Mouse (Mus musculus): ENCODE measurements around the gene Olfr545.

The Olfr545 gene

GRCm38 (mm10) chr7:102478926-102479325, 20.4 kb downstream of the Olfr545 start:
- no peak for DNase-seq (ENCODE audit: low spot score)

DNA sequence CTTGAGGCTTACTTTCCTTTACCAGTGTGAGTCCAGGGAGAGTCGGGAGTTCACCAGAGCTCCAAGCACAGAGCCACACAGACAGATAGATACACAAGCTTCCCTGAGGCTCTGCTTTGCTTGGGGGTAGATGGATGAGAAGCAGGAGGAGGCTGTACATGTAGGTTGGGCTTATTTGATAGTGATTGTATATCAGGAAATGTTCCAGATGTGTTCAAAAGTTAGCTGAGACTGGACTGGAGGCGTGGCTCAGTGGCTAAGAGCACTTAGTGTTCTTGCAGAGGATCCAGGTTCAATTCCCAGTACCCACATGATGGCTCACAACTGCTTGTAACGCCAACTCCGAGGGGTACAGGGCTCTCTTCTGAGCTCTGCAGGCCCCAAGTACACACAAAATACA, 20.9 kb downstream of the Olfr545 start:
- DNase-seq (ENCODE audit: low spot score) = no peak

DNA sequence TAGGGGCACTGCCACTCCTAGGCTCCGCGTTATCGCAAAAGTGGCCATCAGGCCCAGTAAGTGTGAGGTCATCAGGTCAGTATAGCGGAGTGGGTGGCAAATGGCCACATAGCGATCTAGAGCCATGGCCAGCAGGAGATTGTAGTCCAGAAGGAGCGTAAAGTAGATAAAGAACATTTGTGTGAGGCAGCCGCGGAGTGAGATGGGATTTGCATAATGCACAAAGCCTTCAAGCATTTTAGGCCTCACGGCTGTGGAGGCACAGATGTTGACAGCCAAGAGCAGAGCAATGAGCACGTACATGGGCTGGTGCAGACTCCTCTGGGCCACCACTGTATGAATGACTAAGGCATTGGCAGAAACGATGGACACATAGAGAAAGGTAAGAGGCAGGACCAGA, 22.0 kb downstream of the Olfr545 start:
- DNase-seq (ENCODE audit: low spot score) = no peak

GRCm38 (mm10) chr7:102476601-102477000, 22.8 kb downstream of the Olfr545 start:
- DNase-seq (ENCODE audit: low spot score) = no peak

DNA sequence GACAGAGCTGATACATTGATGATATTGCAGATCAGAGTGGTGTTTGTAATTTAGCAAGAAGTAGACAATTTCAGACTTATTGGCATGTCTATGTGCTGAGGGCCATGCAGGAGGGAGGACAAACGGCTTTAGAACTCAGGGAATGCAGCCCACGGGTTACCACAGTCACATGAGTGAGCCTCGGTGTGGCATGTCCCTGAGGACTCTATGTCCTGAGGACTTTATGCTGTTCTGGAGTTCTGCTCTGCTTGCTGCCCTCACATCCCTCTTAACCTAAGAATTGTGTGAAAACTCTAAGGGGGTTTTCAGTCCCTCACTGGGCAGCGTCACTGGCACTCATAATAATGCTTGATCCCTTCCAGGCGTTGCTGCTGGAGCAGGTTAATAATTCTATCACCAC, 26.7 kb downstream of the Olfr545 start:
- no peak for DNase-seq (ENCODE audit: low spot score)

GRCm38 (mm10) chr7:102467566-102467965, 31.8 kb downstream of the Olfr545 start:
- no peak for DNase-seq (ENCODE audit: low spot score)

- no peak for DNase-seq (ENCODE audit: low spot score)
Measured at GRCm38 (mm10) chr7:102458618-102459380, 40.6 kb downstream of the Olfr545 start.

DNA sequence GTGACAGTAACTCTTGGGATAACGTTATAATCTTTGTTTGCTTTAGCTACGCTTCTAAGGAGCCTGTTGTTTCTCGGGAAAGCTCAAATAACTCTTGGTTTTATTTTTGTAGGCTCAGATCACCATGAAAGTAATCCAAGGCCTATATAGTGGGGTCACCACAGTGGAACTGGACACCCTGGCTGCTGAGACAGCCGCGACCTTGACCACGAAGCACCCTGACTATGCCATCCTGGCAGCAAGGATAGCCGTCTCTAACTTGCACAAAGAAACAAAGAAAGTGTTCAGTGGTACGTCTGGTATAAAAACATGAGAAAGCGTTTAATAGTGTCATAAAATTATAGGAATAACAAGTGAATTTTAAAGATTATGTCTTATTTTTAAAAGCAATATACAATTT, 52.9 kb downstream of the Olfr545 start:
- no peak for DNase-seq (ENCODE audit: low spot score)

- DNase-seq (ENCODE audit: low spot score) = no peak
Measured at GRCm38 (mm10) chr7:102444301-102444700, 55.1 kb downstream of the Olfr545 start.

GRCm38 (mm10) chr7:102442432-102442831, 56.9 kb downstream of the Olfr545 start:
- DNase-seq (ENCODE audit: low spot score) = no peak

DNA sequence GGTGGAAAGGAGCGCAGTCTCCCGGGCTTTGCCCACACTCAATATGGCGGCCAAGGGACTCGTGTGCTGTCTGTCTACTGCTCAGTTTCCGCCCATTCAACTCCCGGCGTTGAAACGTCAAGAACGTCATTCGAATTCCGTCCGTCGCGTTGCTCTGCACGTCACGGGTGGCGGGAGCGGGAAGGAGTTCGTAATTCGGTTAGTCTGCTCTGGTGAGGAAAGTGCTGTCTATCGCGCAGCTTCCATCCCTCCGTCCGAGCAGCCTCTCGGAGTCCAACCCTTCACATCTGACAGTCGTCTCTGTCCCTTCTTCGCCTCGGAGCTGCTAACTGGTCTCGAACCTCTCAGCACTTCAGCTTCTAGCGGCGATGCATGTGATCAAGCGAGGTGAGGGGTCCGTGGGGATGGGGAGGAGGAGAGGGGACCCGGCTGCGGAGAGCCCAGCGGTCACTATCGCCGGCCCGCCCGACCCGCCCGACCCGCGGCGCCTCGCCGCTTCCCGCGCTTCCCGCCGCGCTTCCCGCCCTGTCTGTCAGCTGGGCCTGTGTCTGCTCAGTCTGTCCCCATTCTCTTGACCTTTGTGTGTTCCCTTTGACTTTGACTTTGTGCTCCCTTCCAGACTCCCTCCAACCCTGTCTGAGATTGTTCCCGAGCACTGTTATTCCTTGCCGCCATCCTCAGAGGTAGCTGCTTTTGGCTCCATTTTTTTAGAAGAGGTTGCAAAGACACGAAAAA, 57.5 kb downstream of the Olfr545 start, which contains the start of gene Rrm1:
Gene Rrm1, plus strand, starts transcription at position 39 of the 735 bp plus-strand sequence.
- DNase-seq (ENCODE audit: low spot score) = peak; percentile 88
